Mouse (Mus musculus) kidney, postnatal 36 days (tissue): ENCODE measurements around the gene Celf2.
"Not testable (repeated sequence)": the region's sequence is repeated elsewhere in the genome, so short reads cannot be mapped to it uniquely, and the experiment has no call there.

Experiments used
- DNase-seq, 2 experiments: peaks; one replicate each; pipeline ENCODE4 v3.0.0; 2021 to 2022; ENCODE audit warnings: mixed read lengths in 2 of 2

The Celf2 gene

DNA sequence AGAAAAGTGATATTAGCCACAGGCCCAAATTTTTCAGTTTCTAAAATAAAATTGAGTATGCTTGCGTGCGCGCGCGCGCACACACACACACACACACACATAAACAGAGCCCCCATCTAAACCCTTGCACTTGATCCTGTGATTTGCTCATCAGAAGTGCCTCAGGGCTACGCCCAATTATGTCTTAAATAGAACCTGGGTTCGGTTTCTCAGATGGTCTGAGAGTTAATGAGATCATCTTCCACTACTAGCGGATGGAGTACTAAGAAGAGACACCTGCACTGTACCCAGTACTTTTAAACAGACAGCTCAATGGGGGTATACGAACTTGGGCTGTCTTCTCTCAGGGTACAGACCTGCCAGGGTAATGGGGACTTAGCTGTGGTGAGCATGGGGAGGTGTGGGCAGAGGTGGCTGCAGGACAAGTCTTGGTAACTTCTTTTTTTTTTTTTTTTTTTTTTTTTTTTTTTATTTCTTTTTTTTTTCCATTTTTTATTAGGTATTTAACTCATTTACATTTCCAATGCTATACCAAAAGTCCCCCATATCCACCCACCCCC lies 923.2 kb downstream of the Celf2 start:
- DNase-seq = no peak

DNA sequence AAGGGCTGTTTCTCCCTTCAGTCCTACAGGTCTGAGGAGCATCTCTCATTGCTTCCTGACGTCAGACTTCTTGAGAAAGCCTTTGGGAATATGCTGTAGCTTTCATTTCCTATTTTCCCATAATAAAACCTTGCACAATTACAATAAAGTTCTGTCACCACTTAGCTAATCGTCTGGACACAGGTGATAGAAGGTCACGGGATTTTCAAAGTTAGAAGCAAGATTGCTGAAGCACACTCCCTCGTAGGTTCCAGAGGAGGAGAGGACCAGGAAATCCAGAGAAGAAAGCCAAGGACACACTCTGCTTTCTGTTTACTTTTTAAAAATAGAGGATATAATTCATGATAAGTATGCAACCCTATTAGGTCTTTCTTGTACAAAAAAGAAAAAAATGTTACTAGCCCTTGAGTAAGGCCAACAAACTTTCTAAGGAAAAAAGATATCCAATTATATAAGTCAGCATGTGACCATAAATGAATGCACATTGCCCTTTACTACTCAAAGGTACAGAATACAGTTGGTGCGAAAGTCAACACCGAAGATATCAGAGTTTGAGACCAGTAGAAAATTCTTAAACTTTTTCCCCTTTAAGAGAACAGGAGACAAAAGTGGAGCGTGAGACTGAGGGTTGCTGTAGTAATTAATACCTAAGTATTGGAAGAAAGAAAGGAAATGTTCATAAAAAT lies 924.2 kb downstream of the Celf2 start:
- DNase-seq = no peak

DNA sequence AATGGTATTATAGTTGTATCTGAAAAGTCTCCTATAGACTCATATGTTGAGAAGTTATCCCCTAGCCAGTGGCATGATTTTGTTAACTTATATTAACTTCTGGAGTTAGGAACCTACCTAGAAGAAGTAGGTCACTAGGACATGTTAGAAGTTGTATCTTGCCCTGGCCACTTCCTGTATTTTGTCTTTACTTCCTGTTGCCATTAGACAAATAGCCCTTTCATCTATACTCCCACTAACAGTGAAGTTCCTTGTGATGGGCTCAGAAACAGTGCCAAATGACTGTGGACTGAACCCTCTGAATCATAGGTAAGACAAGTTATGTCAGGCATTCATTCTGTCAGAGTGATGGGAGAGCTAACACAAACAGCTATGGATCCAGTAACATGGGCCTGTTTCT lies 926.7 kb downstream of the Celf2 start:
- DNase-seq = no peak

DNA sequence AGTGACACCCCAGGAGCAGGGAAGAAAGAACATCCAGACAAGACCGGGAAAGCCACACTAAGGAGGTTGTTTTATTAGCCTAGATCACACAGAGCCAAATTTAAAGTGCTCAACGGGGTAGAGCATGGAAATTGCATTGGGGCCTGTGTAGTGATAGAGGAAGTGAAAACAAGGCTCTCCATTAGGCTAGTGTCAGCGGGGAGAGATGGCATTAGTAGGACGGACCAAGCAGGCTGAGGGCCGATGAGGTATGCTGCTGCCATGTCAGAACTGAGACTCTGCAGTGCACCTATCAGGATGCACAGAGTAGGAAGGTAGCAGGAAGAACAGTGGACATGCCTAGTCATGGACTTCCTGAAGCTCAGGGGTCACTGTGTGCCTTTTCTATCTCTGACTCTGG lies 929.3 kb downstream of the Celf2 start:
- DNase-seq = no peak

DNA sequence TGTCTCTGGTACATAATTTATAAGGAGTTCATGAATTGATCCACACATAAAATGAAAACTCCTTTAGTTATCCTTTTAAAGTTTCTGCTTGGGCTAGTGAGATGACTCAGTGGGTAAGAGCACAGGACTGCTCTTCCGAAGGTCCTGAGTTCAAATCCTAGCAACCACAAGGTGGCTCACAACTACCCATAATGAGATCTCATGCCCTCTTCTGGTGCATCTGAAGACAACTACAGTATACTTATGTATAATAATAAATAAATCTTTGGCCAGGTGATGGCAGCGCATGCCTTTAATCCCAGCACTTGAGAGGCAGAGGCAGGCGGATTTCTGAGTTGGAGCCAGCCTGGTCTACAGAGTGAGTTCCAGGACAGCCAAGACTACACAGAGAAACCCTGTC lies 934.0 kb downstream of the Celf2 start:
- not testable (repeated sequence) for DNase-seq

DNA sequence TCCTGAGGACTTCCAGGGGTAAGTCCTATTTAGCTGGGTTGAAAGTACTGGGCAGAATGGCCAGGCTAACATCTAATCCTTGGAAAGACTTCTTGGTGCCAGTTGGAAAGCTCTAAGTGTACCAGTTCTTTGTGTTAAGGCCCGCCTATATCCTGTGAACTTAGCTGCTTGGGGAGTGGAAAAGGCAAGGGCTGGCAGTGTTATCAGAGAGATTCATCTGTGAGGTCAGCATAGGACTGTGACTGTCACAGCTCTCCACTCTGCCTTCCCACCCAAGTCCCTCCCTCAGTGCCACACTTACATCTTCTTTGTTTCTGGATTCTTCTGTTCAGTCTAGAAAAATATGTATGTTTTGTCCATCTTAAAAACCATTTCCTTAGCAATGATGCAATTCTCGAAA lies 935.7 kb downstream of the Celf2 start:
- DNase-seq = no peak

DNA sequence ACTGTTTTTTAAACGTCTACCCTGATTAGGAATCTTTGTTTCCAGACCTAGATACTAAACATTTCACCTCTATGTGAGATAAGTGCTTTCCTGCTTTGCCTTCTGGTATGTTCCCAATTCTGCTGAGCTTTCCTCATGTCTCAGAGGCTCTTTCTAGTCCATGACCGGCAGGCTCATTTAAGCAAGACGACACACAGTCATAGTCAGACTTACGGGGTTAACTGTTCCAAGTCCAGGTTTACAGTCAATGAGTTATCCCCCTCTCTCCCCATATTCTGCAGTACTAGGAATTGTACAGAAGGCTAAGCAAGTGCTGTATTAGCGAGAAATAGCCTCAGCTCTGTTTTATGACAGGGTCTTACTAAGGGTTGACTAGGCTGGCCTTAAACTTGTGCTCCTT lies 936.4 kb downstream of the Celf2 start:
- no peak for DNase-seq

DNA sequence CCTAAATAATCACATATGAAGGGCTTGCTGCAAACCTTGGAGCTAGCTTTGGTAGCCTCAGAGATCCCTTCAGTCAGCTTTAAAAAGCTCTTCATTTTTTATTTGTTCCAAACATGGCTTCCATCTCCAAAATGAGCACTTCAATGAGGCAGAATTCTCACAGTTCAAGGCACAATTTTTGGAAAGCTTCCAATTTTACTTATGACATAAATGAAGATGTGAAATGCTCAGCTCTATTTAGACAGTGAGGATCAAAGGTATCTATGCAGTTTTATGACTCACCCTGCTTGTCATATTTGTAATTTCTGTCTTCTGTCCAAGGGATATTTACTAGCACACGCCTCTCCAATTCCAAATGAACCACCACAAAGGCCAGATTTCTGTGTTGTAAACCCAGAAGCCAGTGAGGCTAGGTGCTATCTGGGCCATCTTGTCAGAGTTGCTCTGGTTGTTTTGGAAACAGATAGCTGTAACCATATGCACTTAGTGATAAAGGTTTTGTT lies 940.3 kb downstream of the Celf2 start:
- DNase-seq = no peak

DNA sequence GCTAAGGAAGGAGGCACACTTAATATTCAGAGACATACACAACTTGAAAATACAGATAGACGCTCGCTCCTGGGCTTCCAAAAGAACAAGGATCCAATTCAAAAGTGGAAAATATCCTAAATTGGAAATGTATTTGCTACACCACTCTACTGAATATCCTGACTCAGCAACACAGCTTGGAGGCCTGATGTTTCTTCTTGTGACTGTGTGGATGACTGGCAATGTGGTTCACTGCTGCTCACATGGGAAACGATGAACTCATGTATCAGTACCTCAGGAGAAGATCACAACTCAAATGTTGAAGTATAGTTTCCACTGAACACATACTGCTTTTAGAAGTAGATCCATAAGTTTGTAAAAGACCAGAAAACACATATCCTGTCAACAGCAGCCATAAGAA lies 944.2 kb downstream of the Celf2 start:
- DNase-seq = no peak

DNA sequence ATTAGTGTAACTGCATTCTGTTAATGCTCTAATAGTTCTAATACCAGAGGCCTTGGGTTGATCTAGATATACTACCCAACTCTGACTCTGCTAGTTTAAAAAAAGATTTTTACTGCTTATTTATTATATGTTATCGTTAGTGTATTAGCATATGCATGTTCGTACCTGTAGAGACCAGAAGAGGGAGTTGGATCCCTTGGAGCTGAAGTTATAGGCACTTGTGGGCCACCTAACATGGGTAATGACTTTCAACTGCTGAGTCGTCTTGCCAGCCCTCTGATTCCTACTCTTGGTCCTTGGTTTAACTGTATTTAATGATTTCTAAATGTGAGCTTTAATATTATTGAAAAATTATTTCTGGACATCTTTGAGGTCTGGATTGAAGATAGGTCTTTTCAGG lies 948.0 kb downstream of the Celf2 start:
- no peak for DNase-seq

DNA sequence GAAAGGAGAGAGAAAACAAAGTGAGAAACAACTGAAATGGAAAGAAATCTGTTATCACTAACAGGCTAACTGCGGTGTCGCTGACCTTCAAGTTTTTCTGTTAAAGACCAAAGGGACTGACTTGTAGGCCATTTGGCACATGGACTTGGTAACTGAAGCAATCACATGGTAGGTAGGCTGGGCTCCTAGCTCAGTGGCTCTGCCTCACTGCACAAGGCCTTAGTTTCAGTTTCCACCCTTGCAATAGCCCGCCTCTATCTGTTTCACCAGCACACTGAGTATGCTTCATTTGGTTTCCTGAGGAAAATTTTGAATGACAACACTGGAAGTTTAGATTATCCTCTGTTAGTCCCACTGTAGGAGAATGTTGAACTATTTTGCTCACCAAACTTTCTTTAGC lies 948.6 kb downstream of the Celf2 start:
- DNase-seq = no peak

DNA sequence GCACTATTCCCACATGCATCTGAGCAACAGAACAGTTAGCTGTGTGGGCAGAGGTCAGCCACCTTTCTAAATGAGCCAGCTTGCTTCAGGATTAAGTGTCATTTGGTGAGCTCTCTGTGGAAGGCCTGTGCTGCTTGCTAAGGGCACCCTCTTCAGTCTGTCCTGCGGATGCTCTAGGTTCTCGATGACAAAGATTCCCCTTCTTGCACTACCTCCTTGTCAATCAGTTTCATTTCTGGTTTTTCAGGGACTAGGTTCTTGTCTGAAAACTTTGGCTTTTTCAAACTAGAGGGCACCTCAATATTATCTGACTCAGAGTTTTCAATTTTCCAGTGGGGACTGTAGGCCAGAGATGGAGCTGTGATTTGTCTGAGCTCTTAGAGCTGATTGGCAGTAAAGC lies 949.8 kb downstream of the Celf2 start:
- no peak for DNase-seq

DNA sequence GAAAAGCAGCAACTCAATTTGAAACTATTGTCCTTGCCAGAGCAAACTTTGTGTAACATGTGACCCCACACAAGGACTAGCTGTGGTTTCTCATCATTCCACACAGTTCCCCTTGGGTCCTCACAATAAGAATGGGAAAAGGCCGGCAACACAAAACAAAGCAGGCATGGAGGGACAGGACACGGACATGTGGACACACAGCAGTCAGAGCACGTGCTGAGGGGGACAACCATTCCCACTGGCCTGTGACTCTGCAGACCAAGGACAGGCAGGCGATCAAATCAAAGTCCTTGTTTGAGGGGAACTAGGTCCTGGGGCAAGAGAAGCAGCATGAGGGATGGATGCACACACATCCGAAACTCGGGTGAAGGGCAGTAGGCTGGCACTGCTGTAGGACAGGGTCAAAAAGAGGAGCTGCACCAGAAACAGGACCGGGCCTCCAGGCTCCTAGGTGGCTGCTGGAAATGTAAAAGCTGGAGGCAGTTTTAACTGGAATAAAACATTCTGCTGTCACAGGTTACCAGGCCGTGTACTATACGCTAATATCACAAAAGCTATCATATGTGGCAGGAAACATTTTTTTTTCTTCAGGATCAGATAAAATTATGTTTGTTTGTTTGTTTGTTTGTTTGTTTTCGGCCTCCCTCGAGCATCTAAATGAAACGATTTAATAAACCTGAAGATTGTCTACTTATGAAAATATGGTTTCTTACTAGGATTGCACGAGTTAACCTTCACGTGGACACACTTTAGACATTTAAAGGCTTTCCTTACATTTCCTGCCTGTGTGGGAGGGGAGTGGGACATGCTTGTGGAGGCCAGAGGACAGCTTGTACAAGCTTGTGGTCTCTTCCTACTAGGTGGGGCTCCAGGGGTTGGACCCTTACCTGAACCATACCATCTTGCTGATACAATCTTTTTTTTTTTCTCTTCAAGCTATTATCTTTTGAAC lies 950.8 kb downstream of the Celf2 start:
- no peak for DNase-seq

DNA sequence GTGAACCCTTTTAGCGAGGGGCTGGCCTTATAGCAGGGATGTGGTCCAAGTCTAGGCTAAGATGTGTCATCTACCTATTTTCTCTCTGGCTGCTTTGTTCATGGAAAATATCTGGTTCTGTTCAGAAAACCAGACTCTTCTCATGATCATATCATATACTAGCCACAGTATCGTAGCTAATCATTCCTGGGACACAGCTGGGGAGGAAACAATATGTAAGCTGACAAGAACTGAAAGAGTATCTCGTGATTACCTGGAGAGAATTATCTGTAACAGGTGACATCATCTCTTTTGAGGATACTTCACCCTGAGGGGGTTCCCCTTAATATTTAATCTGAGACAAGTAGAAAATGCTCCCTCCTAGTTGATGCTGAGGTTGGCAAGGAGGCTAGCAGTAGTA lies 951.6 kb downstream of the Celf2 start:
- DNase-seq = no peak

DNA sequence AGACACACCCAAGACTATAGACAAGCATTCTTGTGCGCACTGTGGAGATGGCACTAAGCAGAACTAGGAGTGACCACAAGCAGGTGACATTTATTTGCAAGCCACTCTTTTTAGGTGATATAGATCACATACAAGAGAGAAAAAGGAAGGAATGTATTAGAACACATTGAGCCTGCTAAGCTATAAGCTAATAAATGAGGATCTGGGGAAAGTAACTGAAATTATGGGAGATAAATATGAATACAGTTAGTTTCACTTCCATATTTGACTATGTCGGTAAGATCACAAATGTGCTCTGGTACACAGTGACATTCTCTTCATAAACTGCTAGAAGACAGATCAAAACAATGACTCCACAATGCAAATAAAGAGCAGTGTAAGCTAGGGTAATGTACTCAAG lies 952.5 kb downstream of the Celf2 start:
- DNase-seq = no peak

DNA sequence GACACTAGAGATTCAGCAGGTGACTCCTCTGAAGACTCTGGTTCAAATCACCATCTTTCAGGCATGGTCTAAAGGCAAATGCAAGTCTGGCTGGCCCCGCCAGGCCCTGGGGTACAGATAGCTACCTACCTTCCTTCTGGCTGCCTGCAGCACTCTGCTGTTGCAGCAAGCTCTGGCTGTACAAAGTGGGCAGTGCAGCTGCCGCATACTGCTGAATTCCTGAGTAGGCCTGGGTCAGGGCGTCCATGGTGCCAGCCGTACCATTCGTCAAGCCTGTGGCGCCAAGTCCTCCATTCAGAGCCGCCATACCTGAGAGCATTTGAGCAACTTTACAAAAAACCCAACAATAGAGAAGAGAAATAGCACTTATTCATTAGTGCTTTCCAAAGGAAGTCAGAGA lies 955.7 kb downstream of the Celf2 start:
- no peak for DNase-seq

DNA sequence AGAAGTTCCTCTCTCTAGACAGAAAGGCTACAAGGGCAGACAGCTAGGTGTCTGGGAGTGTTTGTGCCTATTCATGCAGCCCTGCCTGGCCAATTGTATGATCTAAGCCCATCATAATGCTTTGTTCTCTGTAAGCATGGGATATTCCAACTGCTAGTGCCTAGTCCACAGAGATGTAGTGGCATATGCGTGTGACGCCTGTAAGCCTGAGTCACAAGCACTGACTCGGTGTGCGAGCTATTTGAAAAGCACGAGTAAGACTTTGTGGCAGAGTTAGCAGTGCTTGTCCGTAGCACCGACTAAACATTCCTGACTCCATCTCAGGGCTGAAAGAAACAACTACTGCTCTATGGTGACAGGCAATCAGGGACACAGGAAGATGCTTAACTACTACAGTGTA lies 960.1 kb downstream of the Celf2 start:
- DNase-seq = no peak

DNA sequence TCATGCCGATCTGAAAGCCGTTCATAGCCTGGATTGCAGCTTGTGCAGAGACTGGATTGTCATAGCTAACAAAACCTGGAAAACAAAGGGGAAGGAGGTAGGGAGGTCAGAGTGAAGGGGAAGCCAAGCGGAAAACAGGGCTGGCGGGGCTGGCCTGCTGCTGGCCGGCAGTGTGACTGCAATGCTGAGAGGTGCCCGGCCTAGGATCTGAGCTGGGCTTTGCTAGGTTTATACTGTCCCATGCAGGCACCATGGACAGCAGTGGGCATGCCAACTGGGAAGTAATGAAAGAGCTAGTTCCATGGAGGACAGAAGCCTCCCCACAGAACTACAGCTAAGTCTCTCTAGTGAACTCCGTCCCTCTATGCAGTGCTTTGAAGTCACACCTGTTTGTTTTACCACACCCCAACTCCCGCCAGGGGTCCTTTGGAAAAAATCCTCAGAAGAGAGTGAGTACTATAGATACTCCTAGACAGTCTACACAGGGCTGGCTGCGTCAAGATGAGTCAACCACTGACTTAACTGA lies 962.2 kb downstream of the Celf2 start:
- peak; percentile 5 to 45 for DNase-seq

DNA sequence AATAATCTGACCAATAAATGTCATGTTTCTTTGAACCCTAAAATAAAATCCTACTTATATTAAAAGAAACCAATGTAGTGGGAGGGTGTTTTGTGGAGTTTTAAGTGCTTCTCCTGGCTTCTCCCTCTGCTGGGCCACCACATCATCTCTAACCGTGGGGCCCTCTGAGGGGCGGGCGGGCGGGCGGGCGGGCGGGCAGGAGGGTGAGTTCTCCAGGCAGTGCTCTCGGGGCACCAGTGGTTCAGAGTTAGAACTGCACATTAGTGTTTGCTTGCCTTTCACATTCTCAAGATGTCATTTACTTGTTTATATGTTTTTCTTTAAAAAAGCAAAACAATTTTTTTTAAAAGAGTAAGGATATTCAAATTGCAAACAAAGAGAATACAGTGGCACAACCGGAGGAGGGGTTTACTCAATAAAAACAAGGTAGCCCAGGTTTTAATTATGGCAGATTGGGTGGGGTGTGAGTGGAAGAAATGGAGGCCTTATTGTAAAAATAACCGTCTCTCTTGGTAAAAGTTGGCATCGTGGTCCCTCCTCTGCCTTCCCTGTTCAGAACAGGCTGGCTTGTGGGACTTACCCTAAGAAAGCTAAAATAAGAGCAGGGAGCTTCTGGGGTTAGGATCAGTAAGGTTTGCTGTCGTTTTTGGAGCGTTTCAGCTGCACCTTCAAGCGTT lies 962.8 kb downstream of the Celf2 start:
- no peak for DNase-seq

DNA sequence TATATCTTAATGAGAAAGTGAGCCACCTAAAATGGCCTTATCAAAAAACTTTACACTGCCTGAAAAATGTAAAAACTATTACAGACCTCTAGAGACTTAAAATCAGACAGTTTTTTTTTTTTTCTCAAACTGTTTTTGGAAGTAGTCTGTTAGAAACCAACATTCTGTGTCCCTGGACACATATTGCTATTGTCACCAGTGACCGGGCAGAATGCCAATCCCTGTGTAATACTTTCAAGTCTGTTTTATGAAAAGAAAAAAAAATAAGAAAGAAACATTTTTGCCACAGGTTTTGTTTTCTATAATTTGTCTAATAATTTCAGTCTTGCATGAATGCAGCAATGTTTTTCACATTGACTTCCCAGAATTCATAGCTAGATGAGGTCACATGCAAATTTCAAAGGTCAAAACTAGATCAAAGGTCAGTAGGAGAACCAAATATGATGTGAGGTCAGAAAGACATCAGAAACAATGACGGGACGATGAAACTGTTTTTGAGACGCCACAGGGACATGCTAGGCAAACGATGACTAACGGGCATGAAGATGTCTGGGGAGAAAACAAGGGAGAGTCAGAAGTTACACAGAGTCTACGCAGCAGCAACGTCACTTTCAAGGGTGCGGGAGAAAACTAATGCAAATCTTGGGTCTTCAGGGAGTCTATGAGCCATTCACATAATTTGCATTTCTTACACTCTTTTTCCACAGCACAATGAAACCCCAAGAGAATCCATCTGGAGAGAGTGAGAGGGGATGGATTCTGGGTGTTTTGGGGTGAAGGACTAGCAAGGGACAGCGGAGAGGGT lies 964.0 kb downstream of the Celf2 start:
- peak; percentile 62 to 73 for DNase-seq

DNA sequence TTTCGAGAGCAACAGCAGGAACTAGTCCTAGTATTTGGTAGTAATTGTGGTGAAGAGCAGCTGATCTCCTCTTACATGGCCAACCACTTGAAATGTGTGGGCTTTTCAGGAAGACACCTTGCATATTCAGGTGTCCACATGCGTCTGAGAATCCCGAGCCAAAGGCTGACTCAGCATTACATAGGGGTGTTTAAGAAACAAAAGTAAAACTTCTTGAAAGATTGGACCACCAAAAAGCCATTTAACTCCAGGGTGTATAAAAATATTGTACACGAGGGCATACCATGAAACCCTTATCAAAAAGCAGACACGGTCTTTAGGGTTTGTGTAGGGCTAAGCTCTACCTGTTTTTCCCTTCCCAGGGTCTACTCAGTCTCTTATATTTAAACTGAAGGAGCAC lies 965.7 kb downstream of the Celf2 start:
- no peak for DNase-seq

DNA sequence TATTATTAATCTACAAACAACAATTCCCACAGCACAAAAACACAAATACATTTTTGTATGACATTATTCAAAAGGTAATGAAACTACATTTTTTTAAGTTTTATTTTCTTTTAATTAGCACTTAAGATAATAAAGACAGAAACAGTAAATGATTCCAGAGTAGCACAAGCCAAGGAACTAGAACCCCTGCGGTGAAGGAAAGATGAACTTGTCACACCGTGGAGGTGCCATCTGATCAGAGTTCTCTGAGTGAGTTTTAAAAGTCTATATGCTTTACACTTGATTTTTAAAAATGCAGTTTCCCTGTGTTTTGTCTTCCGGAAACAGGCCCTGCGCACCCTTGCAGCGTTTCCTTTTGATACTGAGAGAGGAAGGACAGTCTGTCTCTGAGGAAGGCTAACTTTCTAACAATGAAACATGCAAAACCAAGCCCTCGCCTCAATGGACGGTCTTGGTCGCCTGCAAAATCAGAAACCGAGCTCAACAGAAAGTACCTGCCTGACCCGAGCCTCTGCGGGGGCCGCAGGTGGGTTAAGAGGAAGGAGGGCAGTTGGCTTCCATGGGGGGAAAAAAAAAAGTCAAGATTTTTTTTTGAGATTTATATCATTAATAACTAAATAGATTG lies 966.7 kb downstream of the Celf2 start:
- DNase-seq = peak in 1 of 2 experiments; percentile 4
